Mouse (Mus musculus): ENCODE data around the gene Ankrd45.

GRCm38 (mm10) chr1:161151098-161151497 lies 8.6 kb downstream of the Ankrd45 start:
- TF ChIP-seq TAL1 (IDR thresholded peaks at IDR 0.05; ENCODE audit: low read length): no peak
- no peak for TF ChIP-seq GATA1 (IDR thresholded peaks at IDR 0.05; ENCODE audit: low read length)

Data from erythroblast, embryonic 14.5 days (primary cell).